Mouse (Mus musculus): ENCODE measurements around the gene Tmem163. TPM values are rescaled to one million over a fixed set of nuclear protein-coding genes. Genes with fewer than 3 reads are reported as not detected.

The Tmem163 gene
- total and polyA plus RNA-seq, 2 experiments, result 0.09 to 0.35 TPM

GRCm38 (mm10) chr1:127461017-127461416 lies 218.3 kb downstream of the Tmem163 start:
- no peak for TF ChIP-seq POLR2A (IDR thresholded peaks at IDR 0.05; ENCODE audit: extremely low read depth, insufficient read depth, low read length)
- TF ChIP-seq CTCF (IDR thresholded peaks at IDR 0.05; ENCODE audit: low read depth, low read length), result no peak
- no peak for DNase-seq (ENCODE audit: extremely low read depth, low read depth, low spot score)
- Histone ChIP-seq H3K36me3 (ENCODE audit: control insufficient read depth, insufficient read depth, low read length) (no peaks in the 10 kb centered on the region), H3K4me1 (ENCODE audit: control insufficient read depth, insufficient read depth, low read length) (no peaks in the 10 kb centered on the region), H3K27ac (replicated peaks; ENCODE audit: insufficient read depth, low read depth, low read length) (no peak overlapping the region), H3K27me3 (ENCODE audit: control insufficient read depth, insufficient read depth, low read length) (no peaks in the 10 kb centered on the region), H3K79me2 (ENCODE audit: control insufficient read depth, insufficient read depth, low read length) (no peaks in the 10 kb centered on the region), H3K4me3 (ENCODE audit: insufficient read depth, low read depth, low read length) (no peak overlapping the region), H3K9ac (ENCODE audit: low read depth, low read length) (no peak overlapping the region)
- 89% methylated on average over 9 of the region's 9 CpGs for WGBS

GRCm38 (mm10) chr1:127459576-127459975 lies 219.8 kb downstream of the Tmem163 start:
- Histone ChIP-seq H3K9ac (ENCODE audit: low read depth, low read length) (no peak overlapping the region), H3K79me2 (ENCODE audit: control insufficient read depth, insufficient read depth, low read length) (no peaks in the 10 kb centered on the region), H3K4me3 (ENCODE audit: insufficient read depth, low read depth, low read length) (no peak overlapping the region), H3K36me3 (ENCODE audit: control insufficient read depth, insufficient read depth, low read length) (no peaks in the 10 kb centered on the region), H3K27ac (replicated peaks; ENCODE audit: insufficient read depth, low read depth, low read length) (no peak overlapping the region), H3K27me3 (ENCODE audit: control insufficient read depth, insufficient read depth, low read length) (no peaks in the 10 kb centered on the region), H3K4me1 (ENCODE audit: control insufficient read depth, insufficient read depth, low read length) (no peaks in the 10 kb centered on the region)
- no peak for TF ChIP-seq CTCF (IDR thresholded peaks at IDR 0.05; ENCODE audit: low read depth, low read length)
- WGBS, result 91% methylated on average over 7 of the region's 7 CpGs
- no peak for DNase-seq (ENCODE audit: extremely low read depth, low read depth, low spot score)

DNA sequence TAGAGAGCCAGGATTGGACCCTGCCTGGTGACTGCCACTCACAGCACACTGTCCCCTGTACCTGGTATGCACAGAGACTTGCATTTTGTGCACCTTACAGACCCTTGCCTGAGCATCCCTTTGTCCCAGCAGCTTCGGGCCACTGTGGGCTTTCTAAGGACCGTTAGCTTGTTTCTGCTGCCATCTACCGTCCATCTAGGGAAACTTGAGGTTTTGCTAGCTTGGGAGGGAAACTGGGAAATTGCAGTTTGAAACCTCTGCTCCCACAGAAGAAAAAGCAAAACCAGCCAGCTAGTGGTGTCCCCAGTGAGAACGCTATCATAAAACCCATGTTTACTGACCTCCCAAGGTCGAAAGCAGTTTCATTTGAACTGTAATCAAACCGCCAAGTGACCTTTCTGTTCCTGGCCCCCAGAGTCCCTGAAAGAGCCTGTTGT lies 220.3 kb downstream of the Tmem163 start:
- H3K27ac ChIP-seq (replicated peaks; ENCODE audit: insufficient read depth, low read depth, low read length), result no peak overlapping the region
- WGBS, result 7% methylated on average over 6 of the region's 6 CpGs
- no peak overlapping the region for H3K4me3 ChIP-seq (ENCODE audit: insufficient read depth, low read depth, low read length)
- H3K9ac ChIP-seq (ENCODE audit: low read depth, low read length), result no peak overlapping the region
- TF ChIP-seq CTCF (IDR thresholded peaks at IDR 0.05; ENCODE audit: low read depth, low read length) (peak; percentile 70), POLR2A (IDR thresholded peaks at IDR 0.05; ENCODE audit: extremely low read depth, insufficient read depth, low read length) (no peak)
- peak; percentile 45 for DNase-seq (ENCODE audit: extremely low read depth, low read depth, low spot score)
- H3K27me3 ChIP-seq (ENCODE audit: control insufficient read depth, insufficient read depth, low read length), result no peaks in the 10 kb centered on the region
- no peaks in the 10 kb centered on the region for H3K36me3 ChIP-seq (ENCODE audit: control insufficient read depth, insufficient read depth, low read length)
- no peaks in the 10 kb centered on the region for H3K79me2 ChIP-seq (ENCODE audit: control insufficient read depth, insufficient read depth, low read length)
- no peaks in the 10 kb centered on the region for H3K4me1 ChIP-seq (ENCODE audit: control insufficient read depth, insufficient read depth, low read length)

- no peak overlapping the region for H3K4me3 ChIP-seq (ENCODE audit: insufficient read depth, low read depth, low read length)
- H3K27me3 ChIP-seq (ENCODE audit: control insufficient read depth, insufficient read depth, low read length), result no peaks in the 10 kb centered on the region
- H3K36me3 ChIP-seq (ENCODE audit: control insufficient read depth, insufficient read depth, low read length), result peaks cover 1% of the 10 kb centered on the region; the same call in 1 of the 2 replicates
- DNase-seq (ENCODE audit: extremely low read depth, low read depth, low spot score), result no peak
- no peak overlapping the region for H3K9ac ChIP-seq (ENCODE audit: low read depth, low read length)
- TF ChIP-seq CTCF (IDR thresholded peaks at IDR 0.05; ENCODE audit: low read depth, low read length), result no peak
- no peak for TF ChIP-seq POLR2A (IDR thresholded peaks at IDR 0.05; ENCODE audit: extremely low read depth, insufficient read depth, low read length)
- H3K27ac ChIP-seq (replicated peaks; ENCODE audit: insufficient read depth, low read depth, low read length), result no peak overlapping the region
- H3K4me1 ChIP-seq (ENCODE audit: control insufficient read depth, insufficient read depth, low read length), result no peaks in the 10 kb centered on the region
- no peaks in the 10 kb centered on the region for H3K79me2 ChIP-seq (ENCODE audit: control insufficient read depth, insufficient read depth, low read length)
- 92% methylated on average over 6 of the region's 6 CpGs for WGBS
Observed at GRCm38 (mm10) chr1:127453397-127453796, 226.0 kb downstream of the Tmem163 start.

DNA sequence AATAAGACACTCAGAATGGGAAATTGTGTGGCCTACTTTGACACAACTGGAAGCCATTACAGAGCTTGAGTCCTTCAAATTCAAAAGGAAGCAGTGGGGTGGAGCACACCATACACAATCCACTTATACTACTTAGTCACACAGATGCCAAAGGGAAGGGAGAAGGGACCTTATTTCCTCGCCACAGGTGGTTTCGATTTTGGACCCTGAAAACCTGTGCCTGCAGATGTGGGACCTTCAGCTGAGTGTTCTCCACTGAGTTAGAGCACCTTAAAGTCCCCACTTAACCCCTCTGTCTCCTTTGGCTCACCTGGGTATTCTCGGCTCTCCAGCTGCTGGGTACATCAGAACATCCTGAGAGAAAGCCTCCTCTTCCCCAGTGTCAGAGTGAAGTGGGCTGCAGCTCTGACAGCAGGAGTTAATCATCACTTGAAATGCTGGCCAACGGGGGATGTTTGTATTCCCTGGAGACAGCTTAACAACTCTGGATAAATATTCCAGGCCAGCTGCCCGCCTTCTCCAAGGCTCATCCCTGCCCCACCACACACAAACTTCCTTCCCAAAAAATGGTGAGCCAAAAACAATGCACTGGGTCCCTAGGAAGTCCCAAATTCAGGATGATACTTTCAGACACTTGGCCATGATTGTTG lies 234.4 kb downstream of the Tmem163 start:
- DNase-seq (ENCODE audit: extremely low read depth, low read depth, low spot score), result no peak
- H3K27ac ChIP-seq (replicated peaks; ENCODE audit: insufficient read depth, low read depth, low read length), result no peak overlapping the region
- 88% methylated on average over 5 of the region's 5 CpGs for WGBS
- no peaks in the 10 kb centered on the region for H3K27me3 ChIP-seq (ENCODE audit: control insufficient read depth, insufficient read depth, low read length)
- H3K4me3 ChIP-seq (ENCODE audit: insufficient read depth, low read depth, low read length), result no peak overlapping the region
- no peak overlapping the region for H3K9ac ChIP-seq (ENCODE audit: low read depth, low read length)
- H3K36me3 ChIP-seq (ENCODE audit: control insufficient read depth, insufficient read depth, low read length), result peaks cover 2% of the 10 kb centered on the region; the same call in 1 of the 2 replicates
- H3K4me1 ChIP-seq (ENCODE audit: control insufficient read depth, insufficient read depth, low read length), result no peaks in the 10 kb centered on the region
- H3K79me2 ChIP-seq (ENCODE audit: control insufficient read depth, insufficient read depth, low read length), result no peaks in the 10 kb centered on the region
- TF ChIP-seq POLR2A (IDR thresholded peaks at IDR 0.05; ENCODE audit: extremely low read depth, insufficient read depth, low read length) (no peak), CTCF (IDR thresholded peaks at IDR 0.05; ENCODE audit: low read depth, low read length) (no peak)
